Comparison of ENCODE assay signal across 9 mouse cellular contexts in the genomic region with DNA sequence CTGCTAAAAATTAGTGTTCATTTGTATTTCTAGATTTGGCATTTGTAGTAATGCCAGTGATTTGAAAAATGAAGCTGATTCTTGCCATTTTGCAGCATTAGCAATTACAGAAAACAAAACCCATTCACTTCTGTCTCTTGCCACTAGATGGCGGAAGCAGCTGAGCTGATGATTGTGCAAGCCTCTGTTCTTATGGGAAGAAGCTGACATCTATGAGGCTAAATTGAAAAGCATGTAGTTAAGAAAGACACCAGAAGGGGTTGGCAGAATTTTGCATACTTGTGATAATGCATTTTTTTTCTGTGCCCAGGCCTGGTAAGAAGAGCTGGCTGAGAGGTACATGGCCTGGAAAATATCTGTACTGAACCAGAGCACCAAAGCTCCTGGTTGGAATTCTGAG.
DNase-seq lines count a peak whose midpoint lies in the region; ATAC-seq lines count a peak whose summit lies in the region.
"Had no signal": no experiment of that assay in that cellular context is flagged by ENCODE, and none has a peak within 500 bp of the region (broad histone marks: within the 10 kb centered on the region; RNA-seq: fewer than 3 reads in every experiment).

No protein-coding gene starts in this region.

- no peak overlapping the region for H3K27ac ChIP-seq in kidney, embryonic 16.5 days (ENCODE audit: low read length)
- H3K27ac ChIP-seq in liver, embryonic 11.5 days (ENCODE audit: low read depth, low read length): no peak overlapping the region
- H3K27ac ChIP-seq in neural tube, embryonic 12.5 days: no peak overlapping the region
- H3K27ac ChIP-seq: heart, embryonic 15.5 days had no signal

- H3K9ac ChIP-seq in kidney, embryonic 16.5 days (replicated peaks; ENCODE audit: low read length): no peak overlapping the region
- H3K9ac ChIP-seq in liver, embryonic 11.5 days (ENCODE audit: low read depth, low read length): no peak overlapping the region
- H3K9ac ChIP-seq in neural tube, embryonic 12.5 days: no peak overlapping the region
- H3K9ac ChIP-seq: heart, embryonic 15.5 days had no signal

- DNase-seq in 416B (ENCODE audit: low read depth) (peak; percentile 79), MEL-GATA-1-ER (ENCODE audit: extremely low read depth, low read depth) (peak; percentile 20)
- peak; percentile 72 for DNase-seq in cerebellum, adult 8-10 months
- DNase-seq in frontal cortex, adult 2 months (ENCODE audit: extremely low spot score in 1 of 2, low spot score in 1 of 2): peak; percentile 71 to 91
- DNase-seq in liver, embryonic 11.5 days (ENCODE audit: low spot score): no peak

- H3K36me3 ChIP-seq in kidney, embryonic 16.5 days (ENCODE audit: insufficient read depth, low read length): no peaks in the 10 kb centered on the region
- no peaks in the 10 kb centered on the region for H3K36me3 ChIP-seq in liver, embryonic 11.5 days (ENCODE audit: control insufficient read depth, insufficient read depth, low read length)
- H3K36me3 ChIP-seq in neural tube, embryonic 12.5 days: no peaks in the 10 kb centered on the region
- H3K36me3 ChIP-seq: heart, embryonic 15.5 days had no signal

- H3K4me2 ChIP-seq in kidney, embryonic 16.5 days (replicated peaks; ENCODE audit: low read depth, low read length): no peak overlapping the region
- H3K4me2 ChIP-seq in liver, embryonic 11.5 days: no peak overlapping the region
- no peak overlapping the region for H3K4me2 ChIP-seq in neural tube, embryonic 12.5 days (replicated peaks)
- H3K4me2 ChIP-seq: heart, embryonic 15.5 days had no signal

- no peaks in the 10 kb centered on the region for H3K27me3 ChIP-seq in kidney, embryonic 16.5 days (ENCODE audit: insufficient read depth, low read length)
- no peaks in the 10 kb centered on the region for H3K27me3 ChIP-seq in liver, embryonic 11.5 days (replicated peaks; ENCODE audit: control insufficient read depth, insufficient read depth, low read length)
- no peaks in the 10 kb centered on the region for H3K27me3 ChIP-seq in neural tube, embryonic 12.5 days (replicated peaks)
- H3K27me3 ChIP-seq: heart, embryonic 15.5 days had no signal

- 0% methylated on average over 1 of the region's 1 CpGs for WGBS in kidney, embryonic 16.5 days
- WGBS in liver, embryonic 11.5 days: 0% methylated on average over 1 of the region's 1 CpGs
- 2% methylated on average over 1 of the region's 1 CpGs for WGBS in neural tube, embryonic 12.5 days

- ATAC-seq in kidney, embryonic 16.5 days (ENCODE audit: low FRiP score, low TSS enrichment): peak; percentile 63; the same call in 1 of the 2 replicates
- ATAC-seq in liver, embryonic 11.5 days (replicated peaks; ENCODE audit: low FRiP score): peak; percentile 51; the same call in 1 of the 2 replicates
- peak; percentile 74 for ATAC-seq in neural tube, embryonic 12.5 days (ENCODE audit: low FRiP score, low read depth)
- no peak for ATAC-seq in inflammation-experienced regulatory T-cells, adult 6 months

- no peak overlapping the region for H3K4me3 ChIP-seq in kidney, embryonic 16.5 days (ENCODE audit: low read length)
- H3K4me3 ChIP-seq in liver, embryonic 11.5 days (ENCODE audit: low read depth, low read length): no peak overlapping the region
- H3K4me3 ChIP-seq in neural tube, embryonic 12.5 days: no peak overlapping the region
- H3K4me3 ChIP-seq: heart, embryonic 15.5 days had no signal

- H3K4me1 ChIP-seq in kidney, embryonic 16.5 days (ENCODE audit: insufficient read depth, low read length): no peaks in the 10 kb centered on the region
- no peaks in the 10 kb centered on the region for H3K4me1 ChIP-seq in liver, embryonic 11.5 days (replicated peaks; ENCODE audit: control insufficient read depth, insufficient read depth, low read length)
- H3K4me1 ChIP-seq in neural tube, embryonic 12.5 days: no peaks in the 10 kb centered on the region
- H3K4me1 ChIP-seq: heart, embryonic 15.5 days had no signal

- no peaks in the 10 kb centered on the region for H3K9me3 ChIP-seq in kidney, embryonic 16.5 days (ENCODE audit: low read length)
- H3K9me3 ChIP-seq in liver, embryonic 11.5 days (ENCODE audit: control insufficient read depth, low read length): no peaks in the 10 kb centered on the region
- H3K9me3 ChIP-seq in neural tube, embryonic 12.5 days: no peaks in the 10 kb centered on the region
- H3K9me3 ChIP-seq: heart, embryonic 15.5 days had no signal
